Mouse (Mus musculus): Measurements from ENCODE around the gene Rps27l.
"Not testable (repeated sequence)": the region's sequence is repeated elsewhere in the genome, so short reads cannot be mapped to it uniquely, and the experiment has no call there.

Rps27l gene

DNA sequence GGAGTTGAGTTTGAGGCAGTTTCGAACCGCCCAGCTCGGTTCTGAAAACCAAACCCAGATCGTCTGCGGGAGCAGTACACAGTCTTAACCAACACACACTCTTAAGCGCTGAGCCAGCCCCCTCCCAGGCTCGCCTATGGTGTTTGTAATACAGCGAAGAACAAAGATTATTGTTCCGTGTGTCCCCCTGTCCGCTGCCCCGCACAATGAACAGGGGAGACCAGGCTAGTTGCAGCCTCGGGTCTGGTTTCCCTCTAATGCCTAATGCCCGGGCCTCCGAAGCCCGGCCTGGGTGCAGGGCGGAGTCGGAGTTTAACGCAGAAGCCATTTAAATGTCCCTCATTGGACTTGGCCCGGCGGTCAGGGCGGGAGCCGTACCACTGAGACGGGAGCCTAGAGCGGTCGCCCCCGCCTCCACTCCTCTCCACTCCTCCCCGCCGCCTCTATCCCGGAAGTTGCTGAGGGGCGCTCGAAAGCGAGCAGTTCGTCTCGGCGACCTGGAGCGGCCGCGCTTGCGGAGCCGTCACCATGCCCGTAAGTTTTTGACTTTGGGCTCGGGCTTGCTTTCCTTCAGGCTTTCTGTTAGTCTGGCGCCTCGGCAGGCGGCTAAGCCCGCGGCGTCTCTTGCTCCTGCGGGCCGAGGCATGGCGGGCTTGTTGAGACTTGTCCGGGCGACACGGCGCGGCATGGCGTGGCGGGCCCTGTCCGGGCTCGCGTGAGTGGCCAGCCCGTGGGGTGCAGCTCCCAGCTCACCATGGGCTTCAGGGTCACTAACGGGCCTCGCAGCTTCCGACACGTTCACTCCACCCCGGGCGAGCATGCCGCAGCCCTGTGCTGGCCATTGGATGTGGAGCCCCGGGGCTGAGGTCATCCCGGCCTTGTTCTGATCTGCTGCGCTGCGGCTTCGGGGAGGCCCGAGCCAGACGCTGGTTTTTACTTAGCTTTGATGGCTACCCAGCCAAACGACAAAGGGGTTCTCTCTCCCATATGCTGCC lies at the start of gene Rps27l:
Rps27l (plus strand) TSS at position 440 of the 995 bp plus-strand sequence.
- peak; percentile 96 for DNase-seq (ENCODE audit: low read depth, low spot score)

DNA sequence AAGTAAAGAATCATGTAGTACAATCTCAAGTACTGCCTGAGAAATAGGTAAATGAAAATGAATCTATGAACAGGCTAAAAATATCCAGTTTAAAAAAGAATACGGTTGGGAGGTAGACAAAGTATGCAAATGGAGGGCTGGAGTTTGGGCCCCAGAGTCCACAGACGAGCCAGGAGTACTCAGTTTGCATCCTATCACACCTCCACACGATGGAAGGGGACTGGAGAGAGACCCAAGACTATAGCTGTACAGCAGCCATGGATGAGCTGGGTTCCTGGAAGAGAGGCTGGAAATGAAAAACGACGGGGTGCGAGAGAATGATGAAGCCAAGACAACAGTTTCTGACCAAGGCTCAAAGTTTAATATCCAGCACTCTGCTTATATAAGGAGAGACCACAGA lies 48.9 kb upstream of the Rps27l start:
- no peak for DNase-seq (ENCODE audit: low read depth, low spot score)

DNA sequence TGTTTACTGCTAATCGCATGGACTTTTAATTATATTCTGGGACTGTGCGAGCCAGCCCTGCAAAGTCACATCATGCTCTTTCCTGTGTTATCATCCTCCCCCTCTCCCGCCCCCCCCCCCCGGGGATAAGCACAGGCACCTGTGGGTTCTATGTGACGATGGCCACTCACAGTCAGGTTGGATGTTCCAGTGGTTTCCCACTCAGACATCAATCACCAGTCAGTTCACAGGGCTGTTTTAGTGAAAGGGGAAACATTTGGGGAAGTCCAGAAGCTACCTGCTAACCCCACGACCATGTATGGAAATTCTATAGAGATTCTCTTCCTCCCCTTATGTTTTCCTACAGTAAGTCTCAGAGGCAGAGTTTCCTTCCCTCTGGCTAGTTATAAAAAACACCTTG lies 48.0 kb upstream of the Rps27l start:
- DNase-seq (ENCODE audit: low read depth, low spot score): no peak

DNA sequence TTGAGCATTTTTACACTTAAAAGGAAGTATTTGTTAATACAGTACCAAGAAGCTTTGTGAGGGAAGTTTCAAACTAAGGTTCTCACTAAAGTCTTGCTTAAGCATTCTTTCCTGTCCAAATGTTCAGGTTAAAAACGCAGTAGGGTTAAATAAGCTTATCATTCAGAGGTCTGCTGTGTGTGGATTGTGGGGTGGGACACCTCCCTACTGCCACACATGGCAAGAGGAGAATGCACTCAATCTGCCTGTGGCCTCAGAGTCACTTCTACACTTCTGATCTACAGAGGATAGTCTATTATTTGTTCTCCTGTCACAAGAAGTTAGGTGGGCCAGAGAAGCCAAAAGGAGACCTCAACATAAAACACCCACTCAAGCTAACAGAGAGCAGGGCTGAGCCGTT lies 46.8 kb upstream of the Rps27l start:
- no peak for DNase-seq (ENCODE audit: low read depth, low spot score)

DNA sequence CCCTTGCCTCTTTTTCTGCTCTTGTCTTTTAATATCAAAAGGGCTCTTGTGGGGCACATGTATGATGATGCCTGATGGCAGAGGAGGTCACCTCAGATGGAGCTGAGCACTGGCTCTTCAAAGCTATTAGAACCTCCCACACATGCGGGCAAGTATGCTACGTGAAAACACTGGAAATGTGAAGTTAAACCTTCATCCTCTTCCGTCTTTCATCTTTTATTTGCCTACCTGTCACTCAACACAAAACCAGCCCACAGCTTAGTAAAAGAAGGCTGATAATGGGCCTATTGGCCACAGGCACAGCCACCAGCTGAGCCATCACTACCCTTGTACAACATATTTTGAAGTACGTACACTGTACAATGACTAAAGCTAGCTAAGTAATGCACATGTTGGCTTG lies 46.4 kb upstream of the Rps27l start:
- no peak for DNase-seq (ENCODE audit: low read depth, low spot score)

DNA sequence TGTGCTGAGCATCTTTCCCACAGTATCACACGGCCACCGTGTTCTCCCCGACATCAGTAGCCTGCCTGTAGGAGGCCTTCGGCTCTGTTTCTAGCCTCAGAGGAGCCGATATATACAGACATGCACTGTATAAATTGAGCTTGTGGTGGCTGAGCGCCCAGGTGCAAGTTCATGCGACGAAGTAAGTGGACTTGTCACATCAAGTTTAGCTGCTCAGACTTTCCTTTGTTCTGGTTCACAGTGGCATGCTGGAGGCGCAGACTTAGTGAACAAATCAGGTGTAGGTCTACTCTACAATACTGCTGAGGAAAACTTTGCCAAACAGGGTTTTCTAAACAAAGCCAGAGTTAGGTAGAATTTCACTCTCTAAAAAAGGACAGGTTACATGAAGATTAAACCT lies 39.9 kb upstream of the Rps27l start:
- no peak for DNase-seq (ENCODE audit: low read depth, low spot score)

DNA sequence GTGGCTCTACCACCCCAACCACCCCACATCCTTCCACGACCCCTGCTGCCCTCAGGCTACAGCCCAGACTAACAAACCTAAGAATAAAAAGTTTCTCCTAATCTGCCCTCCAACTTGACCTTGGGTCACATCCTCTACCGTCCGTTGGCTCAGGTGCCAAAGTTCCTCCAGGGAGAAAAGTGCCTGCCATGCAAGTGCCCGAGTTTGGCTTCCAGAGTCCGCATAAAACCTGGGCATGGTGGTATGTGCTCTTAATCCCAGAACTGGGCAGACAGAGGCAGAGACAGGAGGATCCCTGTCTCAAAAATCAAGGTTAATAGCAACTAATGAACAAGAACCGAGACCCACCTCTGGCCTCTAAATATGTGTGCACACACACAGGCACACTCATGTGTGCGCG lies 38.8 kb upstream of the Rps27l start:
- DNase-seq (ENCODE audit: low read depth, low spot score): no peak

DNA sequence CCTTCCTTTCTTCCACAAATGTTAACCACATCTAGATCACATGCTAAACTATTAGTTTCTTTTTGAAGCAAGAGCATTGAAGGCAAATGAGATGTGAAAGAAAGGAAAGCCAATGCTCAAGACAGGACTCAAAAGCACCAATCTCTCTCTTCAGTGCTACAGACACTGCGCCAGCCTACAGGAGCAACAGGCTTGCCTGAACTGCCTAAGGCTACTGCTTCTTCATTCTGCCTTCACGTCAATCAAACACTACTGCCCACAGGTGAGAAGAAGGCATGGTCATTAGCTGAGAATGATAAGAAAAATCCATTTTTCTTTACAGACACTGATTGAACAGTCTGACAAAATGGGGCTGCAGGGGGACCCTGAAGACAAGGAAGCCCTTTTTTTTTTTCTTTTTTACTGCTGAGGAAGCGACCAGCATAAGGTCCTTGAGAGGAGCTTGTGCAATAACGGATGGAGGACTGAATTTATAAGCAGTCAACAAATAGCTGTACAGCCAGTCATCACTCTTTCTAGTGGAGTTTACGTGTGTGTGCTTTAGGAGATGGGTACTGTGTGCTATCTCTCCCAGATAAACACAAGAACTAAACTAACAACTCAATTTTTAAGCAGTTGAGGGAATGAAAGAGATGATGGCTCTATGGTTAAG lies 38.0 kb upstream of the Rps27l start:
- DNase-seq (ENCODE audit: low read depth, low spot score): no peak

DNA sequence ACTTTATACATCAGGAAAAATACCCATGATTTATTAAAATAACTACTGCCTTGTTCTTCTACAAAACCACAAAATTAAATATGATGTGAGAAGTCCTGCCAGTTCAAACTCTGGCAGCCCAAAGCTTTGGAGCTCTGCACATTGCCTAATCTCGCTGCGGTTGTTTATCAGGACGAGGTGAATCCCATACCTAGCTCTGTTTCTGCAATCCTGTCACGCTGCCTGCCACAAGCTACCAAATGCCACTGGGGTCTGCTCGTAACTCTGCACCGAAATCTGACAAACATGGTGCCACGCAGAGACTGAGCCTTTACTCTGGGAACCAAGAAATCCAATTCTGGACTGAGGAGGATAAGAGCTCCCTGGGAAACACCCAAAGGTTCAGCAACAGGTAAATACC lies 36.0 kb upstream of the Rps27l start:
- DNase-seq (ENCODE audit: low read depth, low spot score): no peak

DNA sequence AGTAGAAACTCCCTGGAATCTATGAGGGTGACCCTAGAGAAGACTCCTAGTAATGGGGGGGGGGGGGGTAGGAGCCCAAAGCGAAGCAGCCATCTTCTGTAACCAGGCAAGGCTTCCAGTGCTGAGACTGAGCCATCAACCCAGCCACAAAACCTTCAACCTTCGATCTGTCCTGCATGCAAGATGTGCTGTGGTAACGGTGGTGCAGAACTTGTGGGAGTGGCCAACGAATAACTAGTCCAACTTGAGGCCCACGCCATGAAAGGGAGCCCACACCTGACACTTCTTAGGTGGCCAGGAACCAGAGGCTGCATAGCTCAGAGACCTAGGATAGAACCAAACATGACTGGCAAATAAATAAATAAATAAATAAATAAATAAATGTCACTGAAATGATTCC lies 35.2 kb upstream of the Rps27l start:
- DNase-seq (ENCODE audit: low read depth, low spot score): no peak

DNA sequence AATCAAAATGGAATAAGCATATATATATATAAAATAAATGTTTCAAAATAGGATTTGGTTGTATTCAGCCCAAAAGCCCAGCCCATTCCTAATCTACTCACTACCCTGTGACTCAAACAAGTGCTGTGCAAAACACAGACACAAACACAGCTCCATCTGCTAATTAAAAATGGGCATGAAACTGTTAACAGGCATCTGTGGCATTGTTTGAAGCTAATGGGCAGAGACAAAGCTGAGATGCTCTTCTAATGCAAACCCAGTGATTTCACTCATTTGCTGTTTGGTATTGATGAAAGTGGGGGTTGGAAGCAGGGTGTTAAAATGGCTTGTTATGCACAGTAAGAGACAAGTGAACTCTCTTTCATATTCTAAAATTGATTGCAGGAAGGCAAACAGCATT lies 33.6 kb upstream of the Rps27l start:
- DNase-seq (ENCODE audit: low read depth, low spot score): no peak

DNA sequence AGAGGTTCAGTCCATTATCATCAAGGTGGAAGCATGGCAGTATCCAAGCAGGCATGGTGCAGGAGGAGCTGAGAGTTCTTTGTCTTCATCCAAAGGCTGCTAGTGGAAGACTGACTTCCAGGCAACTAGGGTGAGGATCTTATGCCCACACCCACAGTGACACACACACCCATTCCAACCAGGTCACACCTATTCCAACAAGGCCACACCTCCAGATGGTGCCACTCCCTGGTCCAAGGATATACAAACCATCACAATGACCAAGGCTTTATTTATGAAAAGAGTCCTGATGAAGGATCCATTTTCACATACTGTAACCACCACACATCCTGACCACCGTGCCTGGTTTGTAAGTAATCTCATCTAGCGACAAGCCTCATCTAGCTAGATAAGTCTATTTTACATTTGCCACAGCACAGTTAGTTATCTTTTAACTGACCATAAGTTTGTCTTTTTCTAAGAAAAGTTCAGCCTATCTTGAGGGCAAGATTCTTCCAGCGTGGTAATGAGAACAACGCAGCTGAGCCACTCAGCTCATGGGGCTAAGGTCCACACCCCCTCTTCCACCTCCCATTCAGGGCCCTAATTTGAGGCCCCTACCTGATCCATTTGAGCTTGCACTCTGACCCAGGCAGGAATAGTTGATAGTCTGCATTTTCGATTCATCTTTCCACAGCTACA lies 32.5 kb upstream of the Rps27l start:
- DNase-seq (ENCODE audit: low read depth, low spot score): not testable (repeated sequence)

DNA sequence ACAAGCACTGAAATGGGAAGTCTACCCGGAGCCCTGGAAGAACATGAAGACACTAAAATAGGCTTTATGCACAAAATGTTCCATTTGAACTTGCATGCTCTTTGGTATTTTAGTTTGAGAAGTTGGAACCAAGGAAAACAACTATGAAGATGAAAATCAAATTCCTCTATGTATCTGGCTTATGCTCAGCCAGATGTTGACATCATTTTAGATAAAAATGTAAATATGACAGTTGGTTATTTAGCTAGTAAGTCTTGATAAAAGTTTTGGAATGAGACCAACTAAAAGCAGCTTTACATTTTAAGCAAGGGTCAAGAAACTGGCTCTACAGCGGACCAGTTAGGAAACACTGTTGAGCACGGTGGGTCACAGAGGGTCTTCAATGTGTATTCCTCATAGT lies 31.3 kb upstream of the Rps27l start:
- DNase-seq (ENCODE audit: low read depth, low spot score): no peak

DNA sequence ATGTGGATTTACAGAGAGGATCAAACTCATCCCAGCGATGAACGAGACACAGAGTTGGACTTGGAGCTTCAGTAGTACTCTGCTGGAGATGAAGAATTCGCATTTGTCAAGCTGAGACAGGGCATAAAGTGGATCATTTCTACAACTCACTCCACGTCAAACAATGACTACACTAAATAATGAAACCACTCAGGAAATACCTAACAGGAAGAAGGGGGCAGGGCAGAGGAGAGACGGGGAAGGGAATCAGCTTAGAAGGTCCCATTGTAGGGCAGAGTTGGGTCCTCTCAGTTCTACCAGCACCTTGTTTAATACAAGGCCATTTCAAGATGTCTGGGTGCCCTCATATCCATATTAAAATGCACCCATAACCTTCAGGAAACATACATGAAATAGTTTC lies 30.5 kb upstream of the Rps27l start:
- no peak for DNase-seq (ENCODE audit: low read depth, low spot score)

DNA sequence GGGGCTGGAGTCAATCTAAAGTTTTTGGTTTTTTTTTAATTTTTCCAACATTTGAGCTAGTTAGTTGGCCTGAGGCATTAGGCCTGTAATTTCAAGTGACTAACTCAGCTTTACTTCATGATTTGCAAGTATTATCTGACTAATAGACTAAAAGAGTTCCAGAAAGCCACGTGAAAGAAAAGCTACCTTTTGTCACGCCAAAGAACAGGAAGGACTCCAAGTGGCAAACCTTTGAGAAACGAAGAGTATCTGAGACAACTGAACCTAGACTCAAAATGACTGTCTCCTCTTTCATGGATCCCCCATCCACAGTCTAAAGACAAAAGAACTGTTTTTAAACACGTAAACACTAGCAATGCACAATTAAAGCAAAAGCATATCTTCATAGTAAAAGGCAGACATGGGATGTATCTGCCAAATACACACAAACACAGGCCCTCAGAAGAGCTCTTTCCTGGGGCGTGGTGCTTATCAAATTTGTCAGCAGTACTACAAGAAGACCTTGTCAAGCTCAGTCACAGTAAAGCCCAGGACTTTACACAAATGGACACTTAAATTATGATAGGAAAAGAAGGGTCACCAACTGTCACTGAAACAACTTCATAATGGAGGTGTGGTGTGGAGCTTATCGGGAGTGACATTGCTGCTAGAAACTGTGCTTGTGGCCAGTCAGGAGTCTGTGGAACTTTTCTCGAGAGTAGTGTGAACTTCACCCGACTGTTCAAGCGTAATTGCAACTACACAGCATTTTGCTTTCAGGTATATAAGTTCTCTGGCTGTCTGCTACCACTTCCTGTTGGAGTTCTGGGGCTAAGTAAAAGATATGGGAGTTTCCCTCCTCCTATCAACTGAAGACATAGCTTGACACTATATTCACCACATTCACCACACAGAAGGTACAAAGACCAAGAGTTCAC lies 29.8 kb upstream of the Rps27l start:
- no peak for DNase-seq (ENCODE audit: low read depth, low spot score)

DNA sequence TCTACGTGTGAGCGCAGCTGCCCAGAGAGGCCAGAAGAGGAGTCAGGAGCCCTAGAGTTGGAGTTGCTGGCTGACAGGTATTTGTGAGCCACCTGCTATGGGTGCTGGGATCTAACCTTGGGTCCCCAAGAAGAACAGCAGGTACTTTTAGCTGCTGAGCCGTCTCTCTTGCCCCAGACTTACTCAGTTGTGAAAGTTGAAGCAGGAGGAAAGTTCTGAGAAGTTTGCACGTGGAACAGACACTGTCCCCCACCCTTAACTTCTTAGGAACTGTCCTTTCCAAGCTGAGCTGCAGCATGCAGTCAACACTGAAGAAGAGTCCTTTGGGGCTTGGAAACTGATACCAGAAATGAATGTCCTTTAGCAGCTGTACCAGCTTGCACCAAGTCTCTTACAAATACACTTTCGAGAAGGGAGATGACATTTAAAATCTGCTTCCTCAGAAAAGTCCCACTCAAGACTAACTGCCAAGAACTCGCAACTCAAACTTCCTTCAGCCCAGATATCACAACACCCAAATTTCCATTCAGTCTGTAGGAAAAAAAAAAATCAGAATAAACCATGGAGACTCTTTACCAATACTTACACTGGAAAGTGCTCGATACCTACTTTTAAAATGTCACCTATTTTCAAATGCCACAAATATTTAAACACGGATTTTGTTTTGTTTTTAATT lies 28.5 kb upstream of the Rps27l start:
- no peak for DNase-seq (ENCODE audit: low read depth, low spot score)

DNA sequence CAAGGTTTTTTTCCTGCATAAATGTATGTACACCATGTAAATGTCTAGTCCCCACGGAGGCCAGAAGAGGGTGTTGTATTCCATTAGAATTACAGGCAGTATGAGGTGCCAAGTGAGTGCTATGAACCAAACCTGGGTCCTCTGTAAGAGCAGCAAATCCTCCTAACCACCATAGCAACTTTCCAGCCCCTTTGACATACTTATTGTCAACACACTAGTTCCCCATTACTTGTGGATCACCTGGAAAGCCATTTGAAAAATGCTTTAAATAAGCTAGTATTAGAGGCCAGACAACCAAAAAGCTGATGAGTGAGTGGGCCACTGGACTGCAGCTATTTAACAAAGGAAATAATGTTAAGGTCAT lies 28.0 kb upstream of the Rps27l start:
- no peak for DNase-seq (ENCODE audit: low read depth, low spot score)

DNA sequence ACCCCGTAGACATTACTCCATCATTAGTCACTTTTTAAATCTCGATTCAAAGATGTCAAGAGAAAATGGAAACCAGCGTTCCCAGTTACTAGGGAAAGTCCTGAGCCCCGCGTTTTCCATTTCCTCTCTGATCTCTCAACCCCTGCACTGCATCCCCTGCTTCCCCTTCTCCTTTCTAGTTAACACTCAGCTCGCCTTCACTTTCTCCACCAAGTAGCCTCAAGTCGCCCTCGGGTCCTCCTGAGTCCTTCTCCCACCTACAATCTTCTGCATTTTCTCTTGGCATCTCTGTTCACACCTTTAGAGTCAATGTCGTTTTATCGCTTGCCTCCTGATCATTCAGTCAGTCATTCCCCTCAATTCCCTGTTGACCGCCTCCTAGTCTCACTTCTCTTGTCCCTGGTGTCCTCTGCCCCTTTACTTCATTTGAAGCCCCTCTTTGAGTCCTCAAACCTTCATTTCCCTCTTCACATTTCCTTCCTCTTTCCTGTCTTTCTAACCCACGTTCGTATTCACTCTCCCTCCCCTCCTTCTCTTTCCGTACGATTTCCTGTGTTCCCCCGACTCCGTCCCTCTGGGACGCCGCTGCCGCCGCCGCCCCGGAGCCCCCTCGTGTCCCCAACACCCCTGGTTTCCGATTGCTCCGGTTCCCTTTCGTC lies 27.1 kb upstream of the Rps27l start:
- no peak for DNase-seq (ENCODE audit: low read depth, low spot score)

DNA sequence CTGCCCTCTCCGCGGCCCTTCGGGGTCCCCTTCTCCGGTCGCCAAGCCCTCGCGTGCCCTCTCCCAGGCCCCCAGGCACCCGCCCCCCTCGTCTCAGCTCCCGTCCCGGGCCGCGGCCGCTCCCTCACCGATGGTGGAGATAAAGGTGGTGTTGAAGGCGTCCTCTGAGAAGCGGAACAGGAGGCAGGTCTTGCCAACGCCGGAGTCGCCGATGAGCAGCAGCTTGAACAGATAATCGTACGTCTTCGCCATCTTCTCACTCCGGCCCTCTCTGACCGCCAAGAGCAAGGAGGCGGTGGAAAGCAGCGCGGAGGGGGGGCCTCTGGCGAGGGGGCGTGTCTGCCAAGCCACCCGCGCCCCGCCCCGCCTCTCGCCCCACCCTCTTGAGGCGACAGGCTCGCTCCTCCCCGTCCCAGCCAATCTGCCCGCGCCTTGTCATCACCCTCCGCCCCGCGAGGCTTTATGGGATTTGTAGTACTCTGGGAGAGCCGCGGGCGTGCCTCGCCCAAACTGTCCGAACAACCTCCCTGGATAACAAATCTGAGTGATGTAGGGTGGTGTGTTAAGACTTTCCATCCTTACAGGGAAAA lies 26.4 kb upstream of the Rps27l start, which contains the start of gene Rab8b:
Rab8b (minus strand) TSS at position 306 of the 590 bp plus-strand sequence.
- peak; percentile 96 for DNase-seq (ENCODE audit: low read depth, low spot score)

DNA sequence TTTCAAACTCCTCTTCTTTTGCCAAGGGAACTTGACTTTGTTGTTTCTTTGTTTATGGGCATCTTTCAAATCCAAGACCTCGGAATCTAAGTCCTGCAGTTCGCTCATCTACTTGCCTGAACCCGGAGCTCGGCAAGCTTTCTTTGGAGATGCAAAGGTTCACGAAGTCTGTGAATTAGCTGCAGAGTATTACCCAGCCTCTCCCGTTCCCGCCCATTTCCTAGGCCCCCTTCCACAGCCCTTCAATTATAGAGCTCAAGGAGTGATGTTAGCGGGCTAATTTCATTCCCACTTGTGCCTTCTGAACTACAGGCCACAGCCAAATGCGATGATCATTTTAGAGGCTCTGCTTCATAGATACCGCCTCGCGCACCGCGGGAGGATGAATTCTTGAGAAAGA lies 25.9 kb upstream of the Rps27l start:
- DNase-seq (ENCODE audit: low read depth, low spot score): no peak
